Mouse (Mus musculus) adrenal gland, adult 18-20 months (tissue): ENCODE data around the gene Synpr. TPM values are rescaled to one million over a fixed set of nuclear protein-coding genes. Genes with fewer than 3 reads are reported as not detected.

Experiments used
- DNase-seq, 2 experiments: peaks; one replicate each; pipeline ENCODE4 v3.0.0; 2021 to 2022; ENCODE audit warnings: low spot score in 2 of 2
- total RNA-seq, 2 experiments: library from RNA; stranded (reverse); gene quantifications; 1 replicate in 1 of 2; 2 replicates in 1 of 2; pipeline ENCODE4 v1.2.3; 2021

The Synpr gene
- total RNA-seq, 2 experiments from 2014 or later, result 9.5 to 11.7 TPM

DNA sequence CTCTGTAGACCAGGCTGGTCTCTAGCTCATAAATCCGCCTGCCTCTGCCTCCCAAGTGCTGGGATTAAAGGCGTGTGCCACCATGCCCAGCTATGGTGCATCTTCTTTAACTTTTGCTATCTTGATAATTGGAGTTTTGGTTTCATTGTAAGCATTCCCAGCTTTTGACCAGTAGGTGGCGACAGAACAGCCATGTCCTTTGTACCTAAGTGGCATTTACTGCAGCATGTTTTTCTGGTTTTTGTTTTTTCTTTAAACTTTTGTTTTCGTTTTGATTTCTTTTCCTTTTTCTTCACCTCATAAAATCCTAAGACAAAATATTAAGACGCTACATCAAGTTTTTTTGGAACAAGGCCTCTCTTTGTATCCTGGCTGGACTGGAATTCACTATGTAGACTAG, 69.6 kb downstream of the Synpr start:
- DNase-seq, result peak in 1 of 2 experiments; percentile 5

DNA sequence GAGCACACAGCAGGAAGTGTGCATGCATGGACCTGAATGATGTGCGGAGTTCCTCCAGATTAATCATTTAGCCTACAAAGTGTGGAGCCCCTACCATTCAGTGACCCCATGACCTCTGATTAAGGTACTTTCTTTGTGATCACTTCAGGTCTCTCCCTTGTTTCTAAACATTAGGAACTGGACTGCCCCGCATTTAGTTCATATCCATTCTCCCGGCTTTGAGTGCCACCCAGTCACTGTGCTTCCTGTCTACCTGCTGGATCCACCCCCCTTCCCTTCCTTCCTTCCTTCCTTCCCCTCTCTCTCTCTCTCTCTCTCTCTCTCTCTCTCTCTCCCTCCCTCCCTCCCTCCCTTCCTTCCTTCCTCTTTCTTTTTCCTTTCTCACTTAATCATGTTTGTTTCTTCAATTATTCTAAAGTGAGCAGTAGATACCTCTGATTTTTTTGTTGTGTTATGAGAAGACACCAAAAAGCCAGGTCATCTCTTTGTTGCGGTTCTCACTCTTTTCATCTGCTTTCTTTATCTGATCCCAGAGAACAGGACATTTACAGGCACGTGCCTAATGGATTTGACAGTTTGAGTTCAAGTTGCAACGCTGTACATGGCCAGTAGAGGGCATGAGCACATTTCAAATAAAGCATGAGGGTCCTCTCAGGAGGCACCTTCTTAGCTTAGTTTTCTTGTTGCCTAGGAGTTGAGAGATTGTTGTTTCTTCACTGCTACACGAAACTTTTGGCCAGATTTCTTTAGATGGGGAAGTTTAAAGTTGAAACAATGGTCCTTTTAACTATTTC, 71.2 kb downstream of the Synpr start:
- DNase-seq, result peak; percentile 31 to 32

DNA sequence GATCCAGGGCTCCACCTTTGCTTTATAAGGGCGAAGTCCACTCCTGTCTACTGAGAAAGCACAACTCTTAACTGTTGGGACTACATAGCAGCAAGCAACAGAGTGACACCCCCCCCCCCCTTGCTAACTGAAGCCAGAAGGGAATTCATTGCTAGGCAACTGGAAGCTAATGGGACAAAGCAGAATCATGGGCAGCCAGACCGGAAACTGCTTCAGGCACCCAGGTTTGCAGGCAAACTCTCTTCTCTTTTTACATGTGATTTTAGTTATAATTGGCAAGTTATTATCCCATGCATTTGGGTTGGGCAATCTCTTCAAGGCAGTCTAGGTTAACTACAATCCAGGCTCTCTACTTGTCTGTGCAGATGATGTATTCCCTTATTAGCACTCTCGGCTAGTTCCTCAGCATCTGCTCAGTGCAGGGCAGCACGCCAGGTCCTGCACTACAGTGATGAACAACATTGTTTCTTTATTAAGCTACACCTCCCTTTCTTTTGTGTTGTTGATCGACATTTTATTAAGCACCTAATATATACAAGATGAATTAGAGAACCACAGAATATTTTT, 72.6 kb downstream of the Synpr start:
- no peak for DNase-seq

DNA sequence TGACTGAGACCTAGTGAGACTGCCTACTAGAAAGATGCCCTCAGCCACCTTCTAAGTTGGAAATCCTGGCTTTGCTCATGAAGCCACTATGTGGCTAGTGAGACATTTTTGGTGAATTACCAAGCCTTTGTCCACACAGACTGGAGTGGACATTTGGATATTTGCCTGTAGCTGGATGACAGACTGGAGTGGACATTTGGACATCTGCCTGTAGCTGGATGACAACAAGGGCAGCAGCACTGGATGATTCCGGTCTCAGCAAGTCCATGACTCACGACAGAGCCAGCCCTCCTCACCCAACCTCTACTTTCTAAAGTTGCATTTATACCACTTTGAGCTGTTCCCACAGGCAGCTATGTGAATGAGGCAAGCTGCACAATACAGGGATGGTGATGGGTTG, 73.5 kb downstream of the Synpr start:
- no peak for DNase-seq

DNA sequence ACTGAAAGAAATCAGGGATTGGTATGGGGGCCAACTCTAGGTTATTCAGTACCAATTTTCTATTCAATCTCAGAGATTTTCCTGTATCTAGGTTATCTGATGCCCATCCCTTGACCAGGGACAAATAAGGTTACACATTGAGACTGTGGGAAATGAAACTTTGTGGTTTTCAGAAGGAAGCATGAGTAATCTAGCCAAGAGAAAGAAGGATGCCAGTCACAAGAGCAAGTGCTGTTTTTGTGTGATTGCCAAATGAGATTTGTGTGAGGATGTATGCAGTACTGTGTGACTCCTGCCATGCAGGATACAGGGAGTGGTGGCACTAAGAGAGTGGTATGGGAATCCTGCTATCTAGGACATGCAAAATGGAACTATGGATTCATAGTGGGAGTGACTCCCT, 76.6 kb downstream of the Synpr start:
- no peak for DNase-seq

DNA sequence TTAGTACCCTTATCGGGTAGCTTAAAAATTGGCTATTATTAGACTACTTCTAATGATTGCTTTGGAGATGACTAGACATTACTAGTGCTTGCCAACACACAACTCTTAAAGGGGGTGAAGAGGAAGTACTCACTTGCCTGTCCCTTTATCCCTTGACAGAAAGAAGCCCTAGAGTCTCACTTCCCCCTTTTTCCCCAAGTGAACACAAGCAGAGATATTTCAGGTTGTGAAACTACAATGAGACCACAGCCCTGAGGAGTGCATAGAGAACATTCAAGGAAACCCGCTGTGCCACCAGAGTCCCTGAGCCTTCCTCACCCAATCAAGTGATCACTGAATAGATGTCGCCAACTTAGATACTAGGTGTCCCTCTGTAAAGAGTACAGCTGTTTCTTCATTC, 77.1 kb downstream of the Synpr start:
- no peak for DNase-seq

DNA sequence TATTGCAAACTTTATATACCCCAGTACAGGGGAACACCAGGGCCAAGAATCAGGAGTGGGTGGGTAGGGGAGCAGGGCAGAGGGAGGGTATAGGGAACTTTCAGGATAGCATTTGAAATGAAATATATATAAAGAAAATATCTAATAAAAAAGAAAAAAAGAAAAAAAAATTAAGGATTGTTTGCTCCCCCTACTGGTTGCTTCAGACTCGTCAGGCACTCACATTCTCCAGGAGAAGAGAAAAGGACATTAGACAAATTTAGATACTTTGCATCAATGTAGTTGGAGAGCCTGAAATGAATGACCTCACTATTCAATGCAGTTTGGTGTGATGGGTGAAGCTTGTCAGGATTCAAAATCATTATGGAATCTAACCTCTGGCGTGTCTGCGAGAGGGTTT, 83.7 kb downstream of the Synpr start:
- no peak for DNase-seq

DNA sequence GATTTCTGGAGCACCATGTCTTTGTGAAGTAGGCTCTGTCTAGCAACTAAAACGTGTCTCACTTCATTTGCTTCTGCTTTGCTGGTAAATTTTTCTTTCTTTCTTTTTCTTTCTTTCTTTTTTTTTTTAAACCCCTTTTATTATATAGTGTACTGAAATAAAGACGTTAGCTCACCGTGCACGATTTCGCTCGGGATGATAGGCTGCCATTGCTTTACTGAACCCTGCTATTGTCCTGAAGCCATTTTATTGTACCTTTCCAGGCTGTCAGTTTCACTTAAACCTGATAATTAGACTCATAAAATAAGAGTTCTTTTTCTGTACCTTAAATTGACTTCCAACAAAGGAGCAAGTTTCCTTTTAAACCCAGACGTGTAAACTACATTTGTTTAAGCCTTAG, 104.5 kb downstream of the Synpr start:
- no peak for DNase-seq

DNA sequence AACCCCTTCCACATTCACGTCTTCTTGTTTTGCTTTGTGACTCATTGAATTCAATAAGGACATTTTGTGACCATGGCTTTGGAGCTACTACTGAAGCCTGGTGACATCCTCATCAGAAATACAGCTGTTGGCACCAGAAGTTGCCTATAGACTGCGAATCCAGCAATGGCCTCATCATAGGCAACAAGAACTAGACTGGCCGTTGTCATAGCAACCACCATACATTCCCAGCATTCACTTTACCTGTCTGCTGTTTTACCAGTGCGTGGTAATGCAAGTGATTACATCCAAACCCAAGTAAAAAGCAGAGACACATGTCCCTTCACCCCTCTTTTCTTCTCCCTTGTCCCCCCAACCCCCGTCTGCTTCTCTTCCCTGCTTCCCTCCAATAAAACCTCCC, 105.4 kb downstream of the Synpr start:
- DNase-seq, result no peak

DNA sequence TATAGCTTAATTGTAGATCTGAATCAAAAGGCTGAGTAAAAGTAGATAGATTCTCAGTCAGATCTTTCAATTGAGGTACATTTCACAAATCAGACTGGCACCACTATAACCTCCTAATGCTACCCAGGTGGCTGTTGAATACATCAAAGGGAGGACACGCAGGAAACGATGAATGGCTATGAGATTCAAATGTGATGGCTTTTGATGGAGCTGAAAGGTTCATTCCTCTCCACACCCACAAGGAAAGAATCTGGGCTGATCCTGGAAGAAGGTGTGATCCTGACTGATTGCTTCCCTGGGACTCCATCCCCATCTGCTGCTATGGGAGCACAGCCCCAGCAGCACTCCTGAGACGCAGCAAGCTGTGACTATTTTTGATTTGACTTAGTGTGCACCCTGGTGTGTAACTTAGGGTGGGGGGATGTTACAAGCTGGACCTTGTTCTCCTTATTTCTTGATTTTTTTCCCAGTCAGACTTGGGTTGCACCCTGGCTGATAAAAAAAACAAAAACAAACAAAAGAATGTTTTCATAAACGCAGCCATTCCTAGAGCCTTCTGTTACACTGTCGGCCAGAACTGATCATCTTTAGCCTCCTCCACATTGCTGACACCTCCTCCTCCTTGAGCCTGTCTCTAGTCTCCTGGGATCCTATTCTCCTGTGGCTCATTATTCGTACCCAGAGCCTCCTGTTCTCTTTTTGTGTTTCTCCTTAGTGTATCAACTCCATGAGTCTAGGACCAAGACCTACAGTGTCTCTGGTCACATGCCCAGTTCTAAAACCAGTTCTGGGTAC, 114.8 kb downstream of the Synpr start:
- no peak for DNase-seq

DNA sequence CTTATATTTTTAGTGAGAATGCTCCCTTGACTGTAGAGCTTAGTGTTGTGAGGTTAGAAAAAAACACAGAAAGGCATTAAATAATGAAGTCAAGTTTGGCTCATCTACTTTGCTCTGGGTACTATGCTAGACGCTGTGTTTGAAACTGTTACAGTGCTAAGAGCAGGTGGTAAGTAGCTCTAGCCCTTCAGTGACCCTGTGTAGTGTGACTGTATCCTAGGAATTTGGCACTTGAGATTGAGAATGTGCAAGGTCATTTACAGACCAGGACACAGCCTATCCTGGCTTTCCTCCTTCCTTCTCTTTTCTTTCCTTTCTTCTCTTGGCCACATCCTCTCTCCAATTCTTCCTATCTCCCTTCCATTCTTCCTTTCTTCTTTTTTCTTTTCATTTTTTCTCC, 127.1 kb downstream of the Synpr start:
- no peak for DNase-seq

DNA sequence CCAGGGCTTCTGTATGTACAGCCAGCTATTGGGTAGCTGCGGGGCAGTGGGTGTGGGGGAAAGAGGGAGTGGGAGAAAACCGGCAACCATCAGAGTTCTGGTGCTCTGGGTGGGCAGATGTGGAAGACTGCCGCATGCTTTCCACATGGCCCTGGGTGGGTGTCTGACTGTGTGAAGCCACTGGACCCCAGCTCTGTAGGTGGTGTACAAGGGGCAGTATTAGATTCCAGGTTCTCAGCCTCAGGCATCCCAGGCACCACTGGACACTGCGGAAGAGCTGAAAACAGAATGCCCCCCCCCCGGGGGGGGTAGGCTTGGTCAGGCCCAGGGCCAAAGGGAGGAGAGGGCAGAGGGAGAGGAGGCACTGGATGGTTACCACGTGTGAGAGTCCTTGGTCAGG, 156.1 kb downstream of the Synpr start:
- DNase-seq, result no peak

DNA sequence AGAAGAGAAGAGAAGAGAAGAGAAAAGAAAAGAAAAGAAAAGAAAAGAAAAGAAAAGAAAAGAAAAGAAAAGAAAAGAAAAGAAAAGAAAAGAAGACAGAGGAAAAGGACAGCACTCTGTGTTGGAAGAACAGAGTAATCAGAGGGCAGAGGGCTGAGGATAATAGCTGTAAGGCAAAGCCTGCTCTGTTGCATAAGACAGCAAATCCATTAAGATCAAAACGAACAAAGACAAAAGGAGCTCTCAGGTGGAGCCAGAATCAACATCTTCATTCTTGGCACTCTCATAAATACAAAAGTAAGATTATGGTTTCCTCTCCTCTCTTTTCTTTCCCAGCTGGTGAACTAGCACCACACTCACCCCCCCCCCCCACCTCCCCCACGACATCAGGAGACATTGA, 160.3 kb downstream of the Synpr start:
- no peak for DNase-seq

DNA sequence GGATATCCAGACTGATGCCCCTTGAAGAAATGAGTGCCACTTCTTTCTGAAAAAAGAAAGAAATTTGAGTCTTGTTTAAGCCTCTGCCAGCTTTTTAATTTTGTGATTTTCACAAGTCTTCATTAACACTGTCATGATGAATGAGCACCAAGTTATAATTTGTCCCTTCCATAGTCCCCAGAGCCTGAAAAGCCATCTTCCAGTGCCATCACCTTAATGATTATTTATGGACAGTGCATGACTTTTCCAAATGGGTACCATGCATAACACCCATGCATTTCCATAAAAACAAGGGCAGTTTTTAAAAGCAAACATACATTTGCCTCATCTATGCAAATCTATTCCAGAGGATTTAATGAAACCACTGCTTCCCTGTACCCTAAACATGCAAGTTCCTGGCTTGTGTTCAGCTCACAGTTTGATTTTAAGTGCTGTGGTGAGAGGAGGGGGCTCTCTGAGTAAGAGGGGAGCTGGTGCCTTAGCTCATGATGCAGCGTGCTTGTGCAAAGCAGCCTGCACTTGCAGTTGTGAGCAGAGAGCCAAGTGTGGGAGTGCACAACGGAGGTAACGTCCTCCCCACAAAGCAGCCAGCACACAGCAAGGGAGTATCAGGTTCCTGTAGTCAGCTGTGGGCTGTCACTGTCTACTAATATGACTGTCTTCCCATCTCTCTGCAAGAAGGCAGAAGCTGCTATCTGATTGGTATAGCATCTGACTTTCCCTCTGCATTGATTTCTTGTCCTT, 169.1 kb downstream of the Synpr start:
- DNase-seq, result no peak

DNA sequence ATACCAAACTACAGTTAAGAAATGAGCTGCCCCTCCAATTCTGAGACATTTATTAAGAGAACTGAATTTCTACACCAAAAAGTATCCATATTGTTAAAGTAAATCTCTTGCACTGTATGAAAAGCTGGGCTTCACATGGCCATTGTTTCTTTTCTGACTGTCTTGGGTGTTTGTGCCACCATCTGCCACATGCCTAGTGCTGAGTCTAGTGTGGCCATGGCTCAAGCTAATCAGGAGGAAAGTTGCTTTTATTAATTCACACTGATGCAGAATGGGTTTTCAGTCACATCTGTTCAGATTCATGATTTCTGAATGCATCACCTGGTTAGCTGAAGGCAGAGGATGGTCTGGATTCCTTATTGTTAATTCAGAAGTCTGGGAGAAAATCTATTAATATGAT, 170.4 kb downstream of the Synpr start:
- no peak for DNase-seq

DNA sequence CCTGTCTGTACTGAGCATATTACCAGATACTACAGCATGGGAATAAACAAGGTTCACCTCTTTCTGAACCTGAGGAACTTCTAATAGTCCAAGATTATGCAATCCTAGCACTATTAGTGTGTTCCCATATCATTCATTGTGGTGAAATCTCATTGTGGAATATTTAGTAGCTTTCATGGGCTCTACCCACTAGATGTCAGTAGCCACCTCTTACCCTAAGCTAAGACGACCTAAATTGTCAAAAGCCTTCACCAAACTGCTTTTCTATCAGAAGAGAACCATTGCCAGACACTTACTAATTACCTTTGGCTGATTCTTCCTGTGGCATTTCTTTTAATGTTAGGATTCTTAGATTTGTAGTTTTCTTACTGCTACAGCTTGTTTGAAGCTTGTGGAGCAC, 174.8 kb downstream of the Synpr start:
- no peak for DNase-seq

DNA sequence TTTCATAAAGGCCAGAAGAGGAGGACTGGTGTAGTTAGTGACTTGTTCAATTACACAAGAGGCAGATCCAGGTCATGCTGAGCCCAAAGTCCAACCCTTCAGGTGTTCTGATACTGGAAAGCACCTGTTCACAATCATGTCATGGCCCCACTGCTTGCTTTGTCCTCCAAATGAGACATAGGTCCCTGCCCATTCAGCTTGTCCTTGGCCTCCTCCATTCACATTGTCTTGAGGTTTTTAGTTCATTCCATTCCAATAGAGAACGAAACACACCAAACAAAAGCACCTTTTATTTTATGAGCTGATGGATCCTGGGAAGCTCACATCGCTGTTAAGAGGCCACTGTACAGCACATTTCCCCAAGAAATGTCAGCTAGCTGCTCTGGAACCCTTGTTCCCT, 184.6 kb downstream of the Synpr start:
- no peak for DNase-seq

DNA sequence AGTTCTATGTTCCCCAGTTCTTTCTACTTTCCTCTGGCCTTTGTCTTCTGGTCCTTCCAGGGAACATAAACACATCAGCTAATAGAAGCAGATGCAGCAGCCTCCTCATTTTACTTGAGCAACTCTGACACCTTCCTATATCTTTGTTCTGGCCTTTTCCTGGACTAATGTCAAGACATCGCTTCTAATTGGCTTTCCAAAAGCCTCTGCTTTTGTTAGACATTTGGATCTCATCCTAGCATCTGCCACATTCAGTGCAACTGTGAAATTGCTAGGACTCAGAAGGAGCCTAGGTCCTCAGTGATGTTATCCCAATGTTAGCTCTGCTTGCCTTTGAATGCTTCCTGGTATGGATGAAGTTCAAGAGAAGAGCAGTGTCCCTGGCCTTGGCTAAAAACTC, 193.2 kb downstream of the Synpr start:
- no peak for DNase-seq

DNA sequence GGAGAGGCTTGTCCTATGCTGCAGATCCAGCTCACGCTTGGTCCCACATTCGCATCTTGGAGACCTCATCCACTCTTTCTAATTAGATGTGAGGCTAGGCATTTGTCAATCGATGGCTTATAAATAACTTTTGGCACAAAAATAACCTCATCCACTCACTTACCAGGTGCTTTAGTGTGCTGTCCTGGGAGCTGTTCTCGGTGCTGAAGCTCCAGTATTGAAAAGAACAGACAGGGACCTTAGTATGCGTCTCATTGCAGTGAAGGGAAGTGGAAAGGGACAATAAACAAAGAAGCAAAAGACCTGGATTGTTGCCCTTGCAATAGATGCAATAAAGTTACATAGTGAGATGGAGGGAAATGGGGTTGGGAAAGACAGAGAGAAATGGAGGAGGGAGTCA, 220.8 kb downstream of the Synpr start:
- no peak for DNase-seq

DNA sequence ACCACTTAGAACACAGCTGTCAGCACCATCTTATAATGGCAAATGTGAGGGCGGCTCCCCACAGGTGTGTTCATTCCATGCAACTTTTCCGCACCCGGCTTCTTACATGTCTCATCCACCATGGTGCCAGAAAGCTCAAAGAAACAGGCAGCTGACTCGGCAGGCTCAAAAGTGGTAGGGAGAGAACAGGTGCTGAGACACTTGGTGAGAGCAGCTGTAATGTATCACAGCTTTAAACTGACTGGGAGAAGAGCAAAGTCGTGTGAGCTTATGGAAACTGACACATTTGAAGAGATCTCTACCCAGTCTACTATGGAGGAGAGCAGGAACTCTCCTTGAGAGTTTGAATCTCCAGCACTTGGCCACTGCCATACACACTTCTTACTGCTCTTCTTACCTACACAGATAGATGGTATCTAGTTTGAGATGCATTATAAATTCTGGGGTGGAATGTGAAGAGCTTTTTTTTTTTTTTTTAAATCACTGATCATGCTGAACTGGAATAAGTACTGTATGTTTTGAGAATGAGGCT, 234.1 kb downstream of the Synpr start:
- no peak for DNase-seq

DNA sequence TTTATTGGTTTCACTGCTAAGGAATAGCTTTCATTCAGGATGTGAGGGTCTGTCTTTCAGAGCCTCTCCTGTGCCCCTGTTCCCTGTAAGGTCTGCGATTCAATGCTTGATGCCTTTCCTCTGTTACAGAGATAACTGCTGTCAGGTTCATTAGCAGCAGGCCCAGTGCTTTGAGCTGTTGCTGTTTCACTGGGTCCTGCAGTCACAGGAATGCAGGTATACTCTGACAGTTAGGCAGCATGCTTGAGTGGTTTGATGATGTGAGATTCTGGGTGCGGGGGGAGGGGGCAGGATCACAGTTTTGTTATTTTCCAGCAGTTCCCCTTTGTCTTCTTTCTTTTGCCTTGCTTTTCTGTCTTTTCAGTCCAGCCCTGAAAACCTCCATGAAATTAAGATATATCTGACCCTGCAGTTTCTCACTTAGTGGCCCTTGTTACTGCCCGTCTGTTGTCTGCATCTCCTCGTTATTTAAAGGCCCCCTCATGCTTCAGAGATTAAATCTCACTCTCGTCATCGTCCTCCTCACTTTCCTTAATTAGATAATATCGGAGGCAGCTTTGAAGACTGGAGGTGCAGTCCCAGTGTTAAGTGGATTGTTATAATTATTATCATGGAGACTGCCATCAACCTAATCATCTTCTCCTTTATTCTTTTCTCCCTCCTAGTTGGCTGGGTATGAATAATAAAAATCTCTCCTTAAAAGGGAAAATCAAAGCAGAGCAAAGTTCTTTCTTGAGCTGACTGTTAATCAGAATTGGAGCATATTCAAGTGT, 234.8 kb downstream of the Synpr start:
- no peak for DNase-seq
